Mouse (Mus musculus) forebrain, embryonic 16.5 days (tissue): ENCODE data around the gene Cym. TPM values are rescaled to one million over a fixed set of nuclear protein-coding genes. Genes with fewer than 3 reads are reported as not detected.

ENCODE experiments used
- ATAC-seq: fragments of 200-750 bp; cut with Nextera tagmentation; 2 replicates; pipeline ENCODE4 v1.8.0; 2017; ENCODE audit warnings: mild to moderate bottlenecking, moderate library complexity
- H3K27ac ChIP-seq: fragments of 300-500 bp; sonication (generic); 2 replicates; pipeline ENCODE4 v1.5.1; 2014; ENCODE audit warnings: low read length, control low read depth
- H3K27me3 ChIP-seq: fragments of 300-500 bp; sonication (generic); replicated peaks from 2 replicates; pipeline ENCODE4 v1.6.1; 2014; ENCODE audit warnings: low read length; ENCODE audit not compliant: control insufficient read depth, insufficient read depth
- H3K36me3 ChIP-seq: fragments of 300-500 bp; sonication (generic); 2 replicates; pipeline ENCODE4 v1.6.1; 2014; ENCODE audit not compliant: control insufficient read depth, insufficient read depth
- H3K4me1 ChIP-seq: fragments of 300-500 bp; sonication (generic); replicated peaks from 2 replicates; pipeline ENCODE4 v1.6.1; 2014; ENCODE audit warnings: low read length; ENCODE audit not compliant: control insufficient read depth, insufficient read depth
- H3K4me2 ChIP-seq: fragments of 300-500 bp; sonication (generic); 2 replicates; pipeline ENCODE4 v1.6.1; 2014; ENCODE audit warnings: mild to moderate bottlenecking, low read length, control low read depth
- H3K4me3 ChIP-seq: fragments of 300-500 bp; sonication (generic); replicated peaks from 2 replicates; pipeline ENCODE4 v1.5.1; 2014; ENCODE audit warnings: mild to moderate bottlenecking, low read length, control low read depth
- H3K9ac ChIP-seq: fragments of 300-500 bp; sonication (generic); replicated peaks from 2 replicates; pipeline ENCODE4 v1.6.1; 2014; ENCODE audit warnings: low read depth, low read length, control low read depth
- H3K9me3 ChIP-seq: fragments of 300-500 bp; sonication (generic); 2 replicates; pipeline ENCODE4 v1.6.1; 2016; ENCODE audit warnings: low read length; ENCODE audit not compliant: control insufficient read depth
- WGBS: fragments of 180-500 bp; shearing (Covaris S2); extraction: QIAGEN DNeasy Blood & Tissue Kit; methylation state at CpG from one replicate; pipeline ENCODE4 v1.1.7; 2014; 5-methylcytosine and 5-hydroxymethylcytosine counted together
- polyA plus RNA-seq: library from polyadenylated mRNA; unstranded; fragments of >200 nt; fragmentation: Nextera tagmentation; extraction: Ambion mirVana; gene quantifications from 2 replicates; pipeline ENCODE4 v1.2.1, GENCODE M21; 2015

Gene Cym
- polyA plus RNA-seq, 1 experiment from 2014 or later: not detected

- no peaks in the 10 kb centered on the region for H3K36me3 ChIP-seq
- WGBS: 79% methylated on average over 2 of the region's 2 CpGs
These were observed 28.8 kb upstream of the Cym start for GRCm38 (mm10) chr3:107250320-107250719.

GRCm38 (mm10) chr3:107249042-107249441 is 27.5 kb upstream of the Cym start:
- no peaks in the 10 kb centered on the region for H3K27me3 ChIP-seq
- H3K4me3 ChIP-seq: no peak overlapping the region
- no peak overlapping the region for H3K27ac ChIP-seq
- no peaks in the 10 kb centered on the region for H3K4me1 ChIP-seq
- H3K4me2 ChIP-seq: no peak overlapping the region
- H3K9ac ChIP-seq: no peak overlapping the region
- 67% methylated on average over 3 of the region's 3 CpGs for WGBS
- H3K9me3 ChIP-seq: no peaks in the 10 kb centered on the region
- H3K36me3 ChIP-seq: no peaks in the 10 kb centered on the region
- no peak for ATAC-seq

More at GRCm38 (mm10) chr3:107250320-107250719, 28.8 kb upstream of the Cym start:
- no peak overlapping the region for H3K27ac ChIP-seq
- ATAC-seq: no peak
- no peaks in the 10 kb centered on the region for H3K27me3 ChIP-seq
- H3K9ac ChIP-seq: no peak overlapping the region
- no peaks in the 10 kb centered on the region for H3K9me3 ChIP-seq
- no peaks in the 10 kb centered on the region for H3K4me1 ChIP-seq
- no peak overlapping the region for H3K4me3 ChIP-seq
- H3K4me2 ChIP-seq: no peak overlapping the region

- no peak overlapping the region for H3K4me2 ChIP-seq
- 77% methylated on average over 6 of the region's 6 CpGs for WGBS
- H3K27me3 ChIP-seq: no peaks in the 10 kb centered on the region
- no peak overlapping the region for H3K4me3 ChIP-seq
- H3K9me3 ChIP-seq: no peaks in the 10 kb centered on the region
- H3K27ac ChIP-seq: no peak overlapping the region
- H3K4me1 ChIP-seq: peaks cover under 1% of the 10 kb centered on the region
- no peak overlapping the region for H3K9ac ChIP-seq
- H3K36me3 ChIP-seq: no peaks in the 10 kb centered on the region
- ATAC-seq: no peak
These were observed 25.3 kb upstream of the Cym start for GRCm38 (mm10) chr3:107246876-107247275.

- WGBS: 12% methylated on average over 14 of the region's 14 CpGs
- peak overlapping the region; percentile 26 for H3K4me2 ChIP-seq
- no peak overlapping the region for H3K4me3 ChIP-seq
- H3K36me3 ChIP-seq: no peaks in the 10 kb centered on the region
- H3K9me3 ChIP-seq: no peaks in the 10 kb centered on the region
- no peak overlapping the region for H3K27ac ChIP-seq
- H3K27me3 ChIP-seq: no peaks in the 10 kb centered on the region
- ATAC-seq: peak; percentile 63
- 0 out of 2 replicates have a peak overlapping the region, but pooled peaks have one; percentile 7 for H3K9ac ChIP-seq
- peaks cover 7% of the 10 kb centered on the region for H3K4me1 ChIP-seq
These were observed 20.0 kb upstream of the Cym start for GRCm38 (mm10) chr3:107241389-107242094.

GRCm38 (mm10) chr3:107239607-107240006 is 18.1 kb upstream of the Cym start, which contains the start of gene Prok1:
TSS of gene Prok1 (minus strand) at chr3:107239707.
- no peaks in the 10 kb centered on the region for H3K9me3 ChIP-seq
- peaks cover 7% of the 10 kb centered on the region for H3K4me1 ChIP-seq
- H3K4me2 ChIP-seq: no peak within 1 kb of the TSS
- WGBS: 92% methylated on average over 9 of the region's 9 CpGs
- no peak within 1 kb of the TSS for H3K4me3 ChIP-seq
- H3K27ac ChIP-seq: no peak within 1 kb of the TSS
- H3K27me3 ChIP-seq: no peaks in the 10 kb centered on the region
- no peak within 1 kb of the TSS for H3K9ac ChIP-seq
- ATAC-seq: no peak
- H3K36me3 ChIP-seq: no peaks in the 10 kb centered on the region

- H3K9me3 ChIP-seq: no peaks in the 10 kb centered on the region
- 89% methylated on average over 8 of the region's 8 CpGs for WGBS
- H3K27me3 ChIP-seq: no peaks in the 10 kb centered on the region
- H3K4me1 ChIP-seq: peaks cover 7% of the 10 kb centered on the region
- no peak for ATAC-seq
- no peaks in the 10 kb centered on the region for H3K36me3 ChIP-seq
- H3K4me2 ChIP-seq: no peak overlapping the region
- no peak overlapping the region for H3K4me3 ChIP-seq
- H3K27ac ChIP-seq: no peak overlapping the region
- H3K9ac ChIP-seq: no peak overlapping the region
These were observed 17.0 kb upstream of the Cym start for GRCm38 (mm10) chr3:107238471-107238980.

- H3K36me3 ChIP-seq: no peaks in the 10 kb centered on the region
- no peaks in the 10 kb centered on the region for H3K9me3 ChIP-seq
- peaks cover 7% of the 10 kb centered on the region for H3K4me1 ChIP-seq
- no peak overlapping the region for H3K27ac ChIP-seq
- H3K4me3 ChIP-seq: no peak overlapping the region
- no peaks in the 10 kb centered on the region for H3K27me3 ChIP-seq
- H3K4me2 ChIP-seq: no peak overlapping the region
- no peak overlapping the region for H3K9ac ChIP-seq
- whole genome bisulfite sequencing: 70% methylated on average over 2 of the region's 2 CpGs
- ATAC-seq: no peak
These were observed 16.5 kb upstream of the Cym start for GRCm38 (mm10) chr3:107238051-107238450.

GRCm38 (mm10) chr3:107233945-107234344 is 12.4 kb upstream of the Cym start:
- no peak overlapping the region for H3K9ac ChIP-seq
- no peaks in the 10 kb centered on the region; the same call in 1 of the 2 replicates for H3K4me1 ChIP-seq
- no peaks in the 10 kb centered on the region for H3K9me3 ChIP-seq
- ATAC-seq: peak; percentile 47; the same call in 1 of the 2 replicates
- H3K27me3 ChIP-seq: peaks cover 2% of the 10 kb centered on the region; the same call in 1 of the 2 replicates
- WGBS: 25% methylated on average over 2 of the region's 2 CpGs
- no peak overlapping the region for H3K4me2 ChIP-seq
- H3K36me3 ChIP-seq: no peaks in the 10 kb centered on the region
- H3K27ac ChIP-seq: no peak overlapping the region
- H3K4me3 ChIP-seq: no peak overlapping the region

GRCm38 (mm10) chr3:107233351-107233813 is 11.8 kb upstream of the Cym start:
- no peak overlapping the region for H3K4me2 ChIP-seq
- H3K9me3 ChIP-seq: no peaks in the 10 kb centered on the region
- peak; percentile 75 for ATAC-seq
- 6% methylated on average over 11 of the region's 11 CpGs for WGBS
- no peaks in the 10 kb centered on the region for H3K36me3 ChIP-seq
- H3K9ac ChIP-seq: 0 out of 2 replicates have a peak overlapping the region, but pooled peaks have one; percentile 17
- H3K27me3 ChIP-seq: peaks cover 2% of the 10 kb centered on the region; the same call in 1 of the 2 replicates
- H3K4me1 ChIP-seq: no peaks in the 10 kb centered on the region; the same call in 1 of the 2 replicates
- H3K27ac ChIP-seq: no peak overlapping the region
- H3K4me3 ChIP-seq: no peak overlapping the region
